Mouse (Mus musculus) olfactory bulb, adult 2 months (tissue): ENCODE measurements at regions not wholly inside any gene's neighbourhood (a gene's known extent, or its start where the extent isn't known, plus 50 kb on each side); places are given as distances from the start of the nearest gene placed in this dataset.

Experiments
- H3K27ac ChIP-seq: fragments of 200-500 bp; 2 replicates; pipeline ENCODE4 v1.5.1; 2012; ENCODE audit warnings: low read depth, low read length; ENCODE audit not compliant: insufficient read depth
- H3K4me1 ChIP-seq: fragments of 200-500 bp; 2 replicates; pipeline ENCODE4 v1.6.1; 2012; ENCODE audit warnings: low read length; ENCODE audit not compliant: control insufficient read depth, insufficient read depth
- H3K4me3 ChIP-seq: fragments of 200-500 bp; 2 replicates; pipeline ENCODE4 v1.5.1; 2012; ENCODE audit warnings: mild to moderate bottlenecking, low read depth, low read length, moderate library complexity; ENCODE audit not compliant: insufficient read depth
- CTCF ChIP-seq: fragments of 200-500 bp; IDR thresholded peaks from 2 replicates; pipeline ENCODE4 v1.5.1; 2012; ENCODE audit warnings: low read depth, mild to moderate bottlenecking, low read length, moderate library complexity; ENCODE audit not compliant: insufficient read depth
- POLR2A ChIP-seq: fragments of 200-500 bp; IDR thresholded peaks from 2 replicates; pipeline ENCODE4 v1.6.1; 2012; ENCODE audit warnings: mild to moderate bottlenecking, low read depth, low read length, moderate library complexity; ENCODE audit not compliant: insufficient read depth
- WGBS: fragments of 180-500 bp; shearing (Covaris S2); methylation state at CpG from one replicate; pipeline ENCODE4 v1.1.7; 2018; 5-methylcytosine and 5-hydroxymethylcytosine counted together

- TF ChIP-seq POLR2A, result no peak
- no peak for TF ChIP-seq CTCF
- H3K4me1 ChIP-seq, result no peaks in the 10 kb centered on the region
- no peak overlapping the region for H3K27ac ChIP-seq
- 43% methylated on average over 5 of the region's 5 CpGs for WGBS
- no peak overlapping the region for H3K4me3 ChIP-seq
These were observed 492.5 kb upstream of the Zfp960 start for GRCm38 (mm10) chr17:16571403-16571802.

GRCm38 (mm10) chr17:16588791-16589190 lies 475.1 kb upstream of the Zfp960 start:
- H3K27ac ChIP-seq, result no peak overlapping the region
- H3K4me1 ChIP-seq, result no peaks in the 10 kb centered on the region
- H3K4me3 ChIP-seq, result no peak overlapping the region
- WGBS, result 73% methylated on average over 1 of the region's 1 CpGs
- TF ChIP-seq POLR2A, result no peak
- no peak for TF ChIP-seq CTCF

GRCm38 (mm10) chr17:16599671-16600070 lies 464.2 kb upstream of the Zfp960 start:
- no peak for TF ChIP-seq CTCF
- TF ChIP-seq POLR2A, result no peak
- WGBS, result 27% methylated on average over 3 of the region's 3 CpGs
- H3K4me3 ChIP-seq, result no peak overlapping the region

GRCm38 (mm10) chr17:16612405-16612979 lies 451.4 kb upstream of the Zfp960 start:
- Histone ChIP-seq H3K4me1 (no peaks in the 10 kb centered on the region), H3K4me3 (no peak overlapping the region), H3K27ac (no peak overlapping the region)
- 78% methylated on average over 1 of the region's 1 CpGs for WGBS
- TF ChIP-seq CTCF (no peak), POLR2A (no peak)

More at GRCm38 (mm10) chr17:16599671-16600070, 464.2 kb upstream of the Zfp960 start:
- H3K27ac ChIP-seq, result no peak overlapping the region
- H3K4me1 ChIP-seq, result no peaks in the 10 kb centered on the region

- Histone ChIP-seq H3K4me1 (no peaks in the 10 kb centered on the region), H3K4me3 (no peak overlapping the region), H3K27ac (no peak overlapping the region)
- no peak for TF ChIP-seq POLR2A
- no peak for TF ChIP-seq CTCF
- 87% methylated on average over 4 of the region's 4 CpGs for WGBS
These were observed 441.9 kb upstream of the Zfp960 start for GRCm38 (mm10) chr17:16621931-16622556.

GRCm38 (mm10) chr17:16629854-16630253 lies 434.1 kb upstream of the Zfp960 start:
- WGBS, result 86% methylated on average over 1 of the region's 1 CpGs
- Histone ChIP-seq H3K4me1 (no peaks in the 10 kb centered on the region), H3K27ac (no peak overlapping the region), H3K4me3 (no peak overlapping the region)
- TF ChIP-seq POLR2A (no peak), CTCF (no peak)

GRCm38 (mm10) chr17:16633426-16633825 lies 430.5 kb upstream of the Zfp960 start:
- Histone ChIP-seq H3K27ac (no peak overlapping the region), H3K4me3 (no peak overlapping the region), H3K4me1 (no peaks in the 10 kb centered on the region)
- no peak for TF ChIP-seq CTCF
- no peak for TF ChIP-seq POLR2A

- Histone ChIP-seq H3K27ac (no peak overlapping the region), H3K4me3 (no peak overlapping the region), H3K4me1 (no peaks in the 10 kb centered on the region)
- no peak for TF ChIP-seq CTCF
- TF ChIP-seq POLR2A, result no peak
These were observed 426.4 kb upstream of the Zfp960 start for GRCm38 (mm10) chr17:16637463-16637862.

- WGBS, result 23% methylated on average over 1 of the region's 1 CpGs
- no peaks in the 10 kb centered on the region for H3K4me1 ChIP-seq
- H3K4me3 ChIP-seq, result no peak overlapping the region
- TF ChIP-seq POLR2A (no peak), CTCF (no peak)
- no peak overlapping the region for H3K27ac ChIP-seq
These were observed 416.0 kb upstream of the Zfp960 start for GRCm38 (mm10) chr17:16647942-16648341.
